Mouse (Mus musculus) limb, embryonic 11.5 days (tissue): ENCODE measurements around the gene Fgfr2. TPM values are rescaled to one million over a fixed set of nuclear protein-coding genes. Genes with fewer than 3 reads are reported as not detected.

Experiments used
- ATAC-seq: fragments of 200-750 bp; cut with Nextera tagmentation; 2 replicates; pipeline ENCODE4 v1.8.0; 2017; ENCODE audit warnings: low read depth; ENCODE audit not compliant: insufficient number of reproducible peaks, low FRiP score, low TSS enrichment
- DNase-seq: peaks from one replicate; pipeline ENCODE4 v3.0.0-alpha.2; 2015; ENCODE audit warnings: low spot score
- H3K27ac ChIP-seq: fragments of 300-500 bp; sonication (generic); replicated peaks from 2 replicates; pipeline ENCODE4 v1.5.1; 2014; ENCODE audit warnings: low read depth, mild to moderate bottlenecking, low read length
- H3K27me3 ChIP-seq: fragments of 300-500 bp; sonication (generic); 2 replicates; pipeline ENCODE4 v1.6.1; 2014; ENCODE audit warnings: mild to moderate bottlenecking, low read length, mixed read lengths; ENCODE audit not compliant: control insufficient read depth, insufficient read depth
- H3K36me3 ChIP-seq: fragments of 300-500 bp; sonication (generic); 2 replicates; pipeline ENCODE4 v1.6.1; 2014; ENCODE audit warnings: mild to moderate bottlenecking, low read length, moderate library complexity, mixed read lengths; ENCODE audit not compliant: control insufficient read depth, insufficient read depth
- H3K4me1 ChIP-seq: fragments of 300-500 bp; sonication (generic); 2 replicates; pipeline ENCODE4 v1.6.1; 2014; ENCODE audit warnings: low read length, mixed read lengths; ENCODE audit not compliant: control insufficient read depth, insufficient read depth
- H3K4me2 ChIP-seq: fragments of 300-500 bp; sonication (generic); 2 replicates; pipeline ENCODE4 v1.6.1; 2014; ENCODE audit warnings: low read depth, mild to moderate bottlenecking, moderate library complexity; ENCODE audit not compliant: severe bottlenecking
- H3K4me3 ChIP-seq: fragments of 300-500 bp; sonication (generic); 2 replicates; pipeline ENCODE4 v1.5.1; 2014; ENCODE audit warnings: low read depth, low read length
- H3K9ac ChIP-seq: fragments of 300-500 bp; sonication (generic); 2 replicates; pipeline ENCODE4 v1.6.1; 2014; ENCODE audit warnings: mild to moderate bottlenecking, low read length
- H3K9me3 ChIP-seq: fragments of 300-500 bp; sonication (generic); 2 replicates; pipeline ENCODE4 v1.6.1; 2016; ENCODE audit warnings: low read length; ENCODE audit not compliant: control insufficient read depth
- WGBS: fragments of 180-500 bp; shearing (Covaris S2); extraction: QIAGEN DNeasy Blood & Tissue Kit; methylation state at CpG from one replicate; pipeline ENCODE4 v1.1.7; 2014; 5-methylcytosine and 5-hydroxymethylcytosine counted together
- polyA plus RNA-seq: library from polyadenylated mRNA; unstranded; fragments of >200 nt; fragmentation: Nextera tagmentation; extraction: Ambion mirVana; gene quantifications from 2 replicates; pipeline ENCODE4 v1.2.1, GENCODE M21; 2014

The Fgfr2 gene
- polyA plus RNA-seq, 1 experiment from 2014 or later, result 60.1 TPM

DNA sequence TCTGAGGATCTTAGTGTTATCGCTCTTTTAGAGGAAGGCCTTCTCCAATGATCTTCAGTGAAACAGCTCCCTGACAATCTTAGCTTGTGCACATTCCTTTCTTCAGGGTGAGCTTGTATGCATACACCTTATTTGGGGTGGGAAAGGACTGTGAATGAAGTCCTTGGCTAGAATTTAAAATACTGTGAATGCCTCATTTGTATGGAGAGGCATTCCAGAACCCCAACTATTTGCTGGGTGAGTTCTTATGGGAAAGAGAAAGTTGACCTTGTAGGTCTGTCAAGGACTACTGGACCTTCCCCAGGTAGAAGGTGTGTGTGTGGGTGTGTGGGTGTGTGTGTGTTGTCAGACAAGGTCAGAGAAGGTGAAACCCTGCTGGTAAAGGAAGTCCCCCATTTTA, 1462.4 kb downstream of the Fgfr2 start:
- Histone ChIP-seq H3K4me1 (no peaks in the 10 kb centered on the region), H3K4me2 (no peak overlapping the region), H3K4me3 (no peak overlapping the region), H3K9me3 (no peaks in the 10 kb centered on the region), H3K27ac (no peak overlapping the region), H3K9ac (no peak overlapping the region), H3K27me3 (no peaks in the 10 kb centered on the region), H3K36me3 (no peaks in the 10 kb centered on the region)
- 86% methylated on average over 1 of the region's 1 CpGs for WGBS
- ATAC-seq, result no peak
- DNase-seq, result no peak

DNA sequence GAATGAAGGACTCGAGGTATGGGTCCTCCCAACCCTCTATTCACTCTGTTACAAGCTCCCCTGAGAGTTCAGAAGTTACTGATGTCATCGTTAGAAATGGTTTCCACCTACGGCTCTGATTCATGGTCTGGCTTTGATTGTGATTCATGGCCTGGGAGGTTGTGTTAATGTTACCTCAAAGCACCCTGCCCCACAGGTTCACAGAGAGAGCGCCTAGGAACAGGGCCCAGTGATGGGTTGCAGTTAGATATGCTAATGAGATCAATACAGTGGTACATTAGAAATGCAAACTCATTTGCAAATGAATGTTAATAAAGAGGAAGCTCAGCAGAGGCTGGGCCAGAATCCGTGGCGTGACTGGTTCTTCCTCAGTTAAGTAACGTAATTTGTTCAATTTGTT, 1467.1 kb downstream of the Fgfr2 start:
- peaks cover 2% of the 10 kb centered on the region; the same call in 1 of the 2 replicates for H3K4me1 ChIP-seq
- ATAC-seq, result no peak
- no peak for DNase-seq

DNA sequence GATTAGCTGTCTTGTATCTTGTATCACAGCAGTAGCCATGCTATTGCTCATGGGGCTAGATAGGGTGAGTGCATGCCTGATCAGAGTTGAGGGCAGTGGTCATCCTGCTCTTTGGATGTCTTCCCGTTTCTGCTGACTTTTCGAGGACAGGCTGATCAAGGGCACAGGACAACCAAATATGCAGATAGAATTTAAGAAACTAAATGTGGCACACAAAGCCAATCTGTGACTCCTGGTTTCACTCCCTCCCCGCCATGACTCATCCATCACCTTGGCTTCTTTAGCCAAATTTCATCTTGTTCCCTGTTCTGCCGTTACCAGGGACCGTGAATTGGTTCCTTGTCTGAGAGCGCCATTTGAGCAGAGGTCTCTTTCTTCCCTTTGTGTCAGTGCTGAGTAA, 1469.7 kb downstream of the Fgfr2 start:
- no peak for ATAC-seq
- Histone ChIP-seq H3K36me3 (no peaks in the 10 kb centered on the region), H3K9ac (no peak overlapping the region), H3K4me3 (no peak overlapping the region), H3K27ac (no peak overlapping the region), H3K27me3 (no peaks in the 10 kb centered on the region), H3K9me3 (no peaks in the 10 kb centered on the region), H3K4me2 (no peak overlapping the region), H3K4me1 (peaks cover 2% of the 10 kb centered on the region; the same call in 1 of the 2 replicates)
- WGBS, result 81% methylated on average over 6 of the region's 6 CpGs
- no peak for DNase-seq

More for the DNA sequence above, 1467.1 kb downstream of the Fgfr2 start:
- H3K36me3 ChIP-seq, result no peaks in the 10 kb centered on the region
- no peak overlapping the region for H3K4me2 ChIP-seq
- no peak overlapping the region for H3K4me3 ChIP-seq
- 41% methylated on average over 7 of the region's 7 CpGs for WGBS
- no peaks in the 10 kb centered on the region for H3K9me3 ChIP-seq
- H3K9ac ChIP-seq, result no peak overlapping the region
- no peak overlapping the region for H3K27ac ChIP-seq
- no peaks in the 10 kb centered on the region for H3K27me3 ChIP-seq

DNA sequence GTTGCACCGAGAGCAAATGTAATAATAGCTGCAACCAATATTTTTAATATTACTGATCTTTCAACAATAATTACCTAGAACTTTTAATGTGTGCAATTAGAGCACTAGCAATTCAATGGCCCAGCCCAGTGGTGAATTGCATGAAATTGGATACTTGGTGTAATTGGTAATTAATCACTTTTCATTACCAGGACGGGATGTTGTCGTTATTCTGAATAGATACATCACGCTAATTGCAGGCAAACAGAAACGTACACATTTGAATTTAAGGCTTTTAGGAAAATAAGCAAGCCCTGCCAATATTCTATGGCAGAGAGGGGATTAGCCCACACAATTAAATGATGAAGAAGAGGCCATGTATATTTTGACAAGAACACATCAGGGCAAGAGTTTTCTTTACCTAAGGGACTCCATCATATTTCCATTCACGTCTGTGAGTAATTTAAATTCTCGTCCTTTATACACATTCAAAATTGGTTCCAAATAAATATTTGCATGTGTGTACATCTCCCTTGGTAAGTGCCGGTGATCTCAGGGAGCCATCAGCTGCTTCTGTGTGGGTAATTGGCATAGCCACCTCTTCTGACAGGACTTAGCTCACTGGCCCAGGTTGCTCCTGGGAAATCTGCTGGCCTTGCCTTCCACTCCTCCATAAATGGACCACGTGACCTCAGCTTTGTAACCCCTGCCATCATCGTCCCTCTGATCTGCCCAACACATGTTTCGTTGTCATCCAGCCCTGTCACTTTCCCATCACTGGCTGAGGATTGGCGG, 1471.0 kb downstream of the Fgfr2 start:
- WGBS, result 51% methylated on average over 12 of the region's 12 CpGs
- H3K4me3 ChIP-seq, result no peak overlapping the region
- no peak overlapping the region for H3K4me2 ChIP-seq
- H3K27me3 ChIP-seq, result no peaks in the 10 kb centered on the region
- H3K36me3 ChIP-seq, result no peaks in the 10 kb centered on the region
- DNase-seq (no peak), ATAC-seq (no peak)
- H3K9ac ChIP-seq, result no peak overlapping the region
- no peaks in the 10 kb centered on the region for H3K9me3 ChIP-seq
- peaks cover 2% of the 10 kb centered on the region; the same call in 1 of the 2 replicates for H3K4me1 ChIP-seq
- H3K27ac ChIP-seq, result no peak overlapping the region

DNA sequence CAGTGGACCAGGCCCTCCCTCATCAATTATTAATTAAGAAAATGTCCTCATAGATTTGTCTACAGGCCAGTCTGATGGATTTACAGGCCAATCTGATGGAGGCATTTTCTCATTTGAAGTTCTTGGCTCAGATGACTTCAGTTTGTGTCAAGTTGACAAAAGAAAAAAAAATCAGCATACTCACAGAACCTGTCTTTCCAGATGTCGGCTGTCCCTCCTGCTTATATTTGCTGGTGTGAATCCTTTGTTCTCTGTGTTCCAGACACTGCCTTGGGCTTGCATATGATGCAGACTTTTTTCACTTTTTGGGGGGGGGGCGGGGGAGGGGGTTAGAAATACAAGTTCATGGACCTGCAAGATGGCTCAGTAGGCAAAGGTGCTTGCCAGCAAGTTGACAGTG, 1472.9 kb downstream of the Fgfr2 start:
- peaks cover 8% of the 10 kb centered on the region for H3K27me3 ChIP-seq
- H3K4me3 ChIP-seq, result no peak overlapping the region
- H3K27ac ChIP-seq, result no peak overlapping the region
- DNase-seq (no peak), ATAC-seq (no peak)
- H3K4me1 ChIP-seq, result peaks cover 2% of the 10 kb centered on the region; the same call in 1 of the 2 replicates
- H3K4me2 ChIP-seq, result no peak overlapping the region
- no peak overlapping the region for H3K9ac ChIP-seq
- H3K36me3 ChIP-seq, result no peaks in the 10 kb centered on the region
- H3K9me3 ChIP-seq, result no peaks in the 10 kb centered on the region
- WGBS, result 51% methylated on average over 2 of the region's 2 CpGs

DNA sequence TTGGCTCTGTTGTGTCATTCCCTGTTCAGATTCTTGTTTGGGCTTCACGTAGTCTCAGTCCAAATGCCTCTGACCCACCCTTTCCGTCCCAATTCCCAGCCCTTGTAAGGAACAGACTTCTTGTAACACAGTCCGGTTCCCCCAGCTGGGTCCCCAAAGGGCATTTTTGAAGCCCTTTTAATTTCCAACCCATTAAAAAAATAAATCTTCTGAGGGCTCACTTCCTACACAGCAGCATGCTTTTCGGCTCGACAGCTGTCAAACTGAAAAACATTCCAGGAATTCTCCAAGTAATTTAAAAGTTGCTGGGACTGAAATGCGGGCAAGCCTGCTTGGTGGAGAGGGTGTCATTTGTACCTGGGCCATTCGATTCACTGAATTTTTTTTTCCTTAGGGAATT, 1474.9 kb downstream of the Fgfr2 start:
- no peak for ATAC-seq
- Histone ChIP-seq H3K27ac (no peak overlapping the region), H3K9ac (no peak overlapping the region), H3K9me3 (no peaks in the 10 kb centered on the region), H3K36me3 (no peaks in the 10 kb centered on the region), H3K4me3 (no peak overlapping the region), H3K27me3 (peaks cover 24% of the 10 kb centered on the region), H3K4me1 (peaks cover 7% of the 10 kb centered on the region), H3K4me2 (no peak overlapping the region)
- no peak for DNase-seq
- 27% methylated on average over 7 of the region's 7 CpGs for WGBS

DNA sequence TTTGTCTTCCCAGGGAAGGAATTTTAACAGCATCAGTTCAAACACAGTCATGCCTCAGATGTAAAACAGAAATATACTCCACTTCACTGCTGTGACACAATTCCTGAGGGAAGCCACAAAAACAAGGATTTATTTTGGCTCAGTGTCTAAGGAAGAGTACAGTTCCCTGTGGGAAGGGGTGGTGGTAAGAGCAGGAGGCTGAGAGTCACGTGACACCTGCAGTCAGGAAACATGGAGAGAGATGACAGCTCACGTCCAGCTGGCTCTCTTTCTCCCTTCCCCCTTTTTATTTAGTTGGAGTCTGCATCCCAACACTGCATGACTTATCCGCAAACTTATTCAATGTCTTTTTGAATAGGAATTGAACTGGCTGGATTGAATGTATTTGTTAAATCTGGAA, 1475.6 kb downstream of the Fgfr2 start:
- WGBS, result 57% methylated on average over 3 of the region's 3 CpGs
- H3K4me1 ChIP-seq, result peaks cover 7% of the 10 kb centered on the region
- no peak for ATAC-seq

DNA sequence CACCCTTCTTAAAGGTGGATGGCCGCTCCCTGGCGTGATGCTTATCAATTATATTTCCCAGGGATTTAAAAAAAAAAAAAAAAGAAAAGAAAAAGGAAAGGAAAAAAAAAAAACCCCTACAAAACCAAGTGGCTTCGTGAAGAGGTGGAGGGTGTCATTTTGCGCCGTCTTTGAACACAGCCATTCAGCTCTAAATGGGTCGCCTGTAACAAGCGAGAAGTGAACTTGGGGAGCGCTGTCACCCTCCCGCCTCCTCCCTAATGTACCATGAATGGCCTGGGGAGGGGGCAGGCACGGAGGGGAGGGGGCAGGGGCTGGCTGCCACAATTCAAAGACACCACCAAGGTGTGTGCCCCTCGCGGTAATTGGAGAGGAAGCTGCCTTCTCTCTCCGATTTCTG, 1478.6 kb downstream of the Fgfr2 start:
- H3K9ac ChIP-seq, result no peak overlapping the region
- peaks cover 39% of the 10 kb centered on the region for H3K27me3 ChIP-seq
- no peak overlapping the region for H3K27ac ChIP-seq
- H3K4me1 ChIP-seq, result peaks cover 5% of the 10 kb centered on the region; the same call in 1 of the 2 replicates
- DNase-seq, result no peak
- no peak overlapping the region for H3K4me3 ChIP-seq
- H3K4me2 ChIP-seq, result no peak overlapping the region
- ATAC-seq, result no peak
- WGBS, result under 1% methylated on average over 13 of the region's 13 CpGs
- no peaks in the 10 kb centered on the region for H3K36me3 ChIP-seq
- H3K9me3 ChIP-seq, result no peaks in the 10 kb centered on the region

More for the DNA sequence above, 1475.6 kb downstream of the Fgfr2 start:
- Histone ChIP-seq H3K36me3 (no peaks in the 10 kb centered on the region), H3K27me3 (peaks cover 31% of the 10 kb centered on the region), H3K4me3 (no peak overlapping the region), H3K9ac (no peak overlapping the region), H3K4me2 (no peak overlapping the region), H3K27ac (no peak overlapping the region), H3K9me3 (no peaks in the 10 kb centered on the region)
- DNase-seq, result no peak
